15 mouse cellular contexts compared by ENCODE assay signal in the genomic region with DNA sequence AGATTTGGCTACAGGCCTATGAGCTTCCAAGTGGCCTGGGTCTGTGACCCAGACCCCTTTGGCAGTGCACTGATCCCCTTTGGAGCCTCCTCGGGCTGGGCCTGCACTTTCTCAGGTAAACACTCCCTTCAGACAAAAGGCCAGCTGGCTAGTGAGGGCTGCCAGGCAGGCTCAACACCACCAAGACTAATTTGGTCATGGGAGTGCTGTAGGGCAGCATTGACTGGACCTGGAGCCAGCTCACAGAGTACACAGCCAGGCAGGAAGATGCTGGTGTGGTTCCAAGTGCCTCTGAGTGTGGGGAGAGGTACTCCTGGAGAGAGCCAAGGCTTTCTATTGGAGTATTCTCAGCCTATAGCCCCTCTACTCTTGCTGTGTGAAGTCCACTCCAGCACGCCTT.
DNase-seq lines count a peak whose midpoint lies in the region; ATAC-seq and TF ChIP-seq lines count a peak whose summit lies in the region.
"Had no signal": no experiment of that assay in that cellular context is flagged by ENCODE, and none has a peak within 500 bp of the region (broad histone marks: within the 10 kb centered on the region; RNA-seq: fewer than 3 reads in every experiment).

No protein-coding gene starts in this region.

- TF ChIP-seq CTCF in cerebellum, adult 2 months (IDR thresholded peaks at IDR 0.05; ENCODE audit: borderline replicate concordance, insufficient read depth, low read depth, low read length): no peak

- no peak overlapping the region for H3K4me3 ChIP-seq in intestine, embryonic 14.5 days (ENCODE audit: low read depth, low read length)
- H3K4me3 ChIP-seq in intestine, embryonic 15.5 days (replicated peaks): no peak overlapping the region
- H3K4me3 ChIP-seq in cerebellum, adult 2 months (replicated peaks; ENCODE audit: insufficient read depth, low read depth, low read length): no peak overlapping the region
- H3K4me3 ChIP-seq: liver, embryonic 12.5 days; megakaryocyte, embryonic 14.5 days had no signal

- H3K4me1 ChIP-seq in intestine, embryonic 14.5 days (replicated peaks; ENCODE audit: control insufficient read depth, insufficient read depth, low read length): peaks cover 8% of the 10 kb centered on the region; the same call in 1 of the 2 replicates
- H3K4me1 ChIP-seq in intestine, embryonic 15.5 days (replicated peaks): no peaks in the 10 kb centered on the region
- H3K4me1 ChIP-seq in cerebellum, adult 2 months (ENCODE audit: control insufficient read depth, insufficient read depth, low read length): peaks cover 16% of the 10 kb centered on the region
- H3K4me1 ChIP-seq: liver, embryonic 12.5 days; megakaryocyte, embryonic 14.5 days had no signal

- H3K27me3 ChIP-seq in intestine, embryonic 14.5 days (replicated peaks; ENCODE audit: control insufficient read depth, insufficient read depth, low read length): no peaks in the 10 kb centered on the region
- H3K27me3 ChIP-seq in intestine, embryonic 15.5 days (replicated peaks): no peaks in the 10 kb centered on the region
- H3K27me3 ChIP-seq in cerebellum, adult 2 months (ENCODE audit: control insufficient read depth, insufficient read depth, low read length): no peaks in the 10 kb centered on the region
- H3K27me3 ChIP-seq: liver, embryonic 12.5 days; megakaryocyte, embryonic 14.5 days had no signal

- H3K9me3 ChIP-seq in intestine, embryonic 14.5 days (ENCODE audit: control insufficient read depth, low read length): no peaks in the 10 kb centered on the region
- no peaks in the 10 kb centered on the region for H3K9me3 ChIP-seq in intestine, embryonic 15.5 days
- H3K9me3 ChIP-seq: liver, embryonic 12.5 days; megakaryocyte, embryonic 14.5 days had no signal

- H3K36me3 ChIP-seq in intestine, embryonic 14.5 days (ENCODE audit: control insufficient read depth, insufficient read depth, low read length): no peaks in the 10 kb centered on the region
- no peaks in the 10 kb centered on the region for H3K36me3 ChIP-seq in intestine, embryonic 15.5 days
- H3K36me3 ChIP-seq: liver, embryonic 12.5 days had no signal

- no peak overlapping the region for H3K4me2 ChIP-seq in intestine, embryonic 14.5 days (ENCODE audit: low read length)
- H3K4me2 ChIP-seq in intestine, embryonic 15.5 days (replicated peaks): no peak overlapping the region
- H3K4me2 ChIP-seq: liver, embryonic 12.5 days had no signal

- 36% methylated on average over 2 of the region's 2 CpGs for whole genome bisulfite sequencing in intestine, embryonic 14.5 days
- WGBS in intestine, embryonic 15.5 days: 30% methylated on average over 2 of the region's 2 CpGs
- WGBS in cerebellum, adult 2 months: 48% methylated on average over 2 of the region's 2 CpGs

- TF ChIP-seq POLR2A in cerebellum, adult 2 months (IDR thresholded peaks at IDR 0.05; ENCODE audit: borderline replicate concordance, insufficient read depth, low read length): no peak

- H3K9ac ChIP-seq in intestine, embryonic 14.5 days (ENCODE audit: low read length): no peak overlapping the region
- no peak overlapping the region for H3K9ac ChIP-seq in intestine, embryonic 15.5 days
- H3K9ac ChIP-seq: liver, embryonic 12.5 days had no signal

- DNase-seq in adrenal gland, adult 2 months: peak; percentile 5
- no peak for DNase-seq in adrenal gland, postnatal 14 days
- no peak for DNase-seq in intestine, embryonic 14.5 days (ENCODE audit: low spot score)
- DNase-seq in cerebellum, adult 2 months: peak; percentile 66 to 82
- DNase-seq in lung, postnatal 25 days (ENCODE audit: low spot score): peak; percentile 24
- no peak for DNase-seq in right cerebral cortex, adult 2 months (ENCODE audit: low spot score in 2 of 2)
- DNase-seq in embryo, embryonic 11 days: no peak
- DNase-seq: adrenal gland, postnatal 25 days; gastrocnemius, postnatal 36 days; kidney, adult 2 months; kidney, postnatal 4 days; thymus, postnatal 4 days had no signal

- H3K27ac ChIP-seq in intestine, embryonic 14.5 days (ENCODE audit: low read depth): peak overlapping the region; percentile 38; the same call in 1 of the 2 replicates
- no peak overlapping the region for H3K27ac ChIP-seq in intestine, embryonic 15.5 days
- no peak overlapping the region for H3K27ac ChIP-seq in cerebellum, adult 2 months (ENCODE audit: insufficient read depth, low read length)
- H3K27ac ChIP-seq: liver, embryonic 12.5 days had no signal

- no peak for ATAC-seq in intestine, embryonic 14.5 days (replicated peaks; ENCODE audit: low FRiP score, low TSS enrichment, low read depth)
- ATAC-seq in intestine, embryonic 15.5 days: no peak
- ATAC-seq: liver, embryonic 12.5 days had no signal

Comparison
In these comparisons a context has a peak if more than half of its experiments do, and no peak if none do; other contexts are left out.
1. DNase-seq: peak in adrenal gland, adult 2 months (single experiment), cerebellum, adult 2 months (2 of 2) and lung, postnatal 25 days (single experiment); none in adrenal gland, postnatal 14 days (single experiment), intestine, embryonic 14.5 days (single experiment), right cerebral cortex, adult 2 months (0 of 2) and embryo, embryonic 11 days (single experiment).